Mouse (Mus musculus) E14TG2a.4 (cell line): ENCODE data around the gene Gm21887.
A peak's percentile ranks its signal among the peaks of the same experiment; 100 is the strongest.

Source experiments
- CTCF ChIP-seq: conservative IDR thresholded peaks from 2 replicates; pipeline ENCODE4 v1.5.1; 2014; ENCODE audit warnings: low read length
- NANOG ChIP-seq: IDR thresholded peaks from 2 replicates; pipeline ENCODE4 v1.6.1; 2014; ENCODE audit warnings: borderline replicate concordance, low read length, mixed read lengths
- POU5F1 ChIP-seq: IDR thresholded peaks from 2 replicates; pipeline ENCODE4 v1.6.1; 2014; ENCODE audit warnings: low read length, borderline replicate concordance

DNA sequence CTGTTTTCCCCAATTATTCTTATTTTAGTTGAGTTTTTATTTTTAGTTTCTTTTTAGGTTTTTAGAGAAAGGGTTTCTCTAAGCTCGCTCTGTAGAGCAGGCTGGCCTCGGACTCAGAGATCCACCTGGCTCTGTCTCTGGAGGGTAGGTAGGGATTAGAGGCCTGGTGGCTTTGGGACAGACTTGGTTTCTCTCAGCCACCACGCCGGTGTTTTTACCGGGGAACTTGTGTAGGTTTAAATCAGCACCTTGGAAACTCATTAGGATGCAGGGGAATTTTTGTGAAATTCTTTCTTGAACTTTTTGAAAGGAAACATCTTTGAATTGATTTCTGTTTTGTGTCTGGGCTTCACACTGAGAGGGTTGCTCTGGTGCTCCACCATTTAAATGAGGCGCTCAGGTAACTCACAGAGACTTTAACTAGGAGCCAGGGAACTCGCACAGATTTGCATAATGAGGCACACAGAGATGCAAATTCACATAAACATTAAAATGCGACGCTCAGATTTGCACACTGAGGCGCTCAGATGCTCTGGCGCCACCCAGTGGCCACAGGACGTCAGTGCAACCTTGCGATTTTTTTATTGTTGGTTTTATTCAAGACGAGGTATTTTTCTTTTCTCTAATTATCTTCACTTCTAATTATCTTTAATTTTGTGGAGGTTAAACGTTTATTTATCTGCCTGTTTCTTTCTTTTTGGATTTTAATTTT lies 12.4 kb downstream of the Gm21887 start:
- TF ChIP-seq CTCF (peak; percentile 99), NANOG (0 out of 2 replicates have a peak, but pooled peaks have one; percentile 8), POU5F1 (peak; percentile 92)
